Mouse (Mus musculus): ENCODE measurements around the gene Ctnna3.

Gene Ctnna3

DNA sequence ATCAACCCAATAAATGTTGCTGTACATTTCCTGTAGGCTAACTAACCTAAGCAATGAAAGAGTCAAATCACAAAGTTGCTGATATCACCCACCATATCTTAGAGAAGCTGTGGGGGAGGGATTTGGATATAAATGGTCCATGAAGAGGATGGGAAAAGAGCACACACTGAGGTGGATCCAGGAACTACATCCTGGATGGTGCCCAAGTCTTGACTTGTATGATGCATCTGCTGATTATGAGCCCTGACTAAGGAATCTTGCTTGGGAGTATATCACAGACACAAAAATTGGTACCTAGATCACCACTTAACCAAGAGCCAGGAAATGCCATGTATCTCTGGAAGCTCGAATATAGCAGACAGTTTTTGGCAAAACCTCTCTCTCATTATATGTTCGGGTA lies 1018.7 kb downstream of the Ctnna3 start:
- no peak for DNase-seq (ENCODE audit: low read depth, low spot score)

DNA sequence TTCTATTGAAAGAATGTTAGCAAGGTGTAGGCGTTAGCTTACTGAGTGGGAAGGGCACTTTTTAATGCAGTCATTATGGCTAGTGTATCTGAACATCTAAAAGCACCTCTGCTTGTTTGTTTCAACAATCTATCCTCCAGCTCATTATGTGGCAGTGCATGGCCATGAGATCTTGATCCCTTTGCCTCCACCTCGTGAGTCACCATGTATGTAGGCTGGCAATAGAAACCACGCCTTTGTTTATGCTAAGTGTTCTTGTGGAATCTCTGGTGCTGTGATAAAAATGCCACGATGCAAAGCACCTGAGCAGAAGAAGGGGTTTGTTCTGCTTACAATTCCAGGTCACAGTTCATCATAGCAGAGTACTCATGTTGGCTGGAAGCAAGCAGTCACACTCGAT lies 1053.4 kb downstream of the Ctnna3 start:
- DNase-seq (ENCODE audit: low read depth, low spot score), result no peak

DNA sequence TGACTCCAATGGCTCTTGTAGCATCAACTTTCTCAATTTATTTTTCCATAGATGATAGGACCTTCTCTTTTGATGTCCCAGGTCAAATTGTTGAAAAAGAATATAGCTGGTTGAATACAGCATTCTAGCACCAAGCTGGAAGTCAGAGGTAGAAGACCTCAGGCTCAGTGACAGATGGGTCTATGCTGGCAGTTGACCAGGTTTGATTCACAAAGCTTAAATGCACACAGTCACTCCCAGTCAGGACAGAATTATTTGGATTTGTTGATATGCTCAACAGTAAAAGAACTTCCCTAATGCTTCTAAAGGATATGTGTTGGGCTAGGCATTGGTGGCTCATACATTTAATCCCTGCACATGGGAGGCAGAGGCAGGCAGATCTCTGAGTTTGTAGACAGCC lies 1059.6 kb downstream of the Ctnna3 start:
- DNase-seq (ENCODE audit: low read depth, low spot score), result no peak

DNA sequence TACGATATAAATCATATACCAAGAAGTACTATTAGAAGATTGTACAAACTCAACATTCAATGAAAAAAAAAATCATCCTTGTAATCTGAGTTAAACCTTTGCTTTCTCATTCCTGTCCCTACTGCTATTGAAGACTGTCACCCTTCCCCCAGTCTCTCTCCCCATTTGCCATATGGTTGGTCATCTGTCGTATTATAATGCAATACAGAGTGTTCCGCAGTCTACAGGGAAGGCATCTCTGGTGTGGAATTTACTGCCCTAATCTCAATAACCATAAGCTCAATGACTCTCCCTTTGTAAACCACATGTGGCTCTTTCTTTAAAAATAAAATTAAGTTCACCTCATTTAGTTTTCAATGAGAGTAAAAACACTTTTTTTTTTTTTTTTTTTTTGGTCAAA lies 1113.7 kb downstream of the Ctnna3 start:
- DNase-seq (ENCODE audit: low read depth, low spot score), result no peak

DNA sequence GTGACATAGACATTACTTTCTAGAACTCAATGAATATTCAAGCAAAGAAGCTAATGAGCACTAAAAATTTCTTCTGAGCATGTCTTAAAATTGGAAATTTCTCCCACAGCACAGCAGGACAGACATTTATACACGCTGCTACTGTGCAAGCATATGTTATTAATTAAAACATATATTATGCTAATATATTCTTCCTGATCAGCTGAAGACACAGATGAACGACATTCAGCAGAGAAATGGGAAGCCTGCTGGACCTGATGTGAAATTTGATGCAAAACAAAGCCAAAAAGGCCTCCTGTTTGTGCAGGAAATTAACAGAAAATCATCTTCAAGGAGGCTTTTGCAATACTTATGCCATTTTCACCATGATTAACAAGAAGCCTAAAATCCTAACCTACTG lies 1114.5 kb downstream of the Ctnna3 start:
- no peak for DNase-seq (ENCODE audit: low read depth, low spot score)

DNA sequence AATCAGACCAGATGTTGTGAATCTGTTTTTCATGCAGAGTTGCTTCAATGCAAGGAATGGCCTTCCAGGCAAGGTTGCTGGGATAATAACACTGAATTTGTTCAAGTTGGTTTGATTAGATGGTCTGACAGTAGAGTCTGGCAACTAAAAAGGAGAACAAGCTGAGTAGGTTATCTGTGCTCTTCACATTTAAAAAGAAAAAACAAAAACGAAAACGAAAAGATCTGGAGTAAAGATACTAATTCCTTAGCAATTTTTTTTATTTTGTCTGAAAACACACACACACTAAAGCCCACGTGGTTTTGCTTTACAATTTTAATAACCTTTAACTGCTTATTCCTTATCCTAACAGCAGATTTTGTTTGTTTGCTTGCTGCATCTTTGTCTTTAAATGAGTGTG lies 1141.4 kb downstream of the Ctnna3 start:
- no peak for DNase-seq (ENCODE audit: low read depth, low spot score)

DNA sequence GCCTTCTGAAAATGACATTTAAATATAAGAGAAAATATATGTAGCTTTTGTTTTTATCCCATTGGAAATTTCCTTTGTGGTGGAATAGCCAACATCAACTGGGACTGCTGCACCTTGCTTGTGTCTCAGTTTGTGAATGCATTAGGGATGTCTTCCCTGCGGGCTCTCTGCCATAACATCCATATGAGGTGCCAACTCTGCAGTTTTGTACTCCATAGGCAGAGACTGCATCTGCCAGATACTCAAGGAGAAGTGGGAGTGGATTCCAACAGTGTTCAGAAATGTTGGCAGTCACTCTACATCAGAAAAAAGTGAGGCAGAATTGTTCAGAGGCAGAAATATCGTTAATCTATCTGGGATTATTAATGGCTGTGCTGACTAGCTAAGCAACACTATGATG lies 1158.2 kb downstream of the Ctnna3 start:
- DNase-seq (ENCODE audit: low read depth, low spot score), result no peak

DNA sequence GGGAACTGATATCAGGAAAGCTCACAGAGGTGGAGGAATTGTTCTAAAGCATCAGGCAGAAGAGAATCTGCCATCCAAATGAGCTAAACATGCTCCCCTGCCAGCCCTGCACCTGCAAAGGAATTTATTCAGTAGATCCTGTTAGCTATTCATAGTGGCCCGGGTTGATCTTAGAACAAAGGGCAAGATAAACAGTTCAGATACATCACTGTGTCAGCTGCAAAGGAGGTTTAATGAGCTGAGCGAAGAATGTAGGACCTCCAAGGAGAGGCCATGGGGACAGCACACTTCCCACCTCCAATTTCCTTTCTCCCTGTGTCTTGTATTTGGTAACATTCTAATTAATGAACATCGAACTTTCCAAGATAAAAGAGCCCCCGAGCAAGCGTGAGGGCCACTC lies 1206.9 kb downstream of the Ctnna3 start:
- no peak for DNase-seq (ENCODE audit: low read depth, low spot score)

DNA sequence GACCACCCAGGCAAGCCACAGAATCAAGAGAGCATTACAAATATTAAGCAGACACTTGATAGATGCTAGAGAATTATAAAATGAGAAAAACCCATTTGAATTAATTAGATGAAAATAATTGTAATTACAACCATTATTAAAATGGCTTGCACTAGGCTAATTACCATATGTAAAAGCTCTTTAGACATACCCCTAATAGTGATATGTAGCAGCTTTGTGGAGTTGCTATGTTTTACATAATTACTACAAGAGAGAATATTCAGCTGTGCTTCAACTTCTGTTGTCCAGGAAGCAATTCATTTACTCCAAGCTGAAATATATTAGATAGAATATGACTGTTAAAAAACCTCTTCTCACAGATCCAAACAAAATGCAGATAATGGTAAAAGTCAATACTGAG lies 1209.2 kb downstream of the Ctnna3 start:
- no peak for DNase-seq (ENCODE audit: low read depth, low spot score)

DNA sequence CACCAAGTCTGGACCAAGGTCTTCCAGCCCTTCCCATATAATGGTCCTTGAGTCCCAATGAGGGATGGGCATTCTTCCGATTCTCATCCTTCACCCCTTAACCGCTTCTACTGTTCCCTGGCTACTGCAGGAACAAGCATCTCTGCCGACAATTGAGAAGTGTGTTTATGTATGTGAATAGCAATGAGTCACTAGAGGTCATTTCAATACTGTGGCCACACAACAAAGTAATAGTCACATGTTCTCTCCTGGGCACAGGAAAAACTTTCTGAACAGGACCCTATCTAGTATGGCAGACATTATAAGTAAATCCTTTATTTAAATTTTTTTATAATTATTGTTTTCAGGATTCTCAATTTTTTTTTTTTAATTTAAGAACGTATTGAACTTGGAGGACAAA lies 1211.2 kb downstream of the Ctnna3 start:
- no peak for DNase-seq (ENCODE audit: low read depth, low spot score)

DNA sequence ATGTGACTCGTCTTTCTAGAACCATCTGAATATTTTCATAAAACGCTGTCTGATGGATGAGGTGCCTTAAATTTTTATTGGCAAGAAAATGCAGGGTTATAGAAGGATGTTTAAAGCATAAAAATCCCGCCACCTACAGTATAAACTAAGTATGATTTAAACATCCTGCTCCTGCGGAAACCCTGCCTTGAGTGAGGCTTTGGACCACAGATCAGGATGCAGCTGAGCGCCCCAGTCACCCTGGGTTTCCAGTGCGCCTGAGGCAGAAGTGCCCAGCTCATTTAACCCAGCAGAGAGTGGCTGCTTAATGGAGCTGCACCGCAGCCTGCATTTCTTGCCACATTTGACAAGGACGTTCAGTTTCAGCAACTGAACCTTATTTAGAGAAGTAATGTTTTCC lies 1211.7 kb downstream of the Ctnna3 start:
- DNase-seq (ENCODE audit: low read depth, low spot score), result no peak

DNA sequence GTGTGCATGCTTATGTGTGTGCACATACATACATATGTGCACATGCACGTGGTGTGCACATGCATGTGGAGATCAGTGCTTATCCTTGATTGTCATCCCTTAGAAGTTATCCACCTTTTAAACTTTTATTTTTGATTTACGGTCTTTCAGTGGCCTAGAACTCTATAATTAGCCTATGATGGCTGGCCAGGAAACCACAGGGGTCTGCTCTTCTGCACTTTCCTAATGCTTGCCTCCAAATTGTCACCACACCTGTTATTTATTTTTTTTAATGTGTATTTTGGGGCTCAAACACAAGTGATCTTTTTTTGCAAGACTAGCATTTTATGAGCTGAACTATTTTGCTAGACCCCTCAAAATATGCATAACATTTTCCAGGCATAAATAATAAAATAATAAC lies 1214.1 kb downstream of the Ctnna3 start:
- DNase-seq (ENCODE audit: low read depth, low spot score), result no peak

DNA sequence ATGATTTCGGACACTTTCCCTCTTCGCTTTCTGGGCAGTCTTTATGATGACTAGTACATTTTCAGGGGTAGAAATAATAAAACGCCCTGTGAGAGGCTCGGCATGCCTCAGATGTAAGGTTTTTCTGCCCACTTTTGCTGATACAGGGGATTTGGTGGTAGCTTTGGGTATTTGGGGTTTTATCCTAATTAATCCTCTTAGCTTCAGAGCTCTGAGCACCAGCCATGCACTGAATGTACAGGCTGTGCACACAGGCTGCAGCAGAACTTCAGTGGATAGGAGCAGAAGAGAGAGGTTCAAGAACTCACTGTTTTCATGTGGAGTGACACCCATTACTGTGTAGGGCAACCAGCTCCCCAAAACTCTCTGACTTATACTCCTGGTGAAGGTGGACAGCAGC lies 1231.3 kb downstream of the Ctnna3 start:
- DNase-seq (ENCODE audit: low read depth, low spot score), result no peak

DNA sequence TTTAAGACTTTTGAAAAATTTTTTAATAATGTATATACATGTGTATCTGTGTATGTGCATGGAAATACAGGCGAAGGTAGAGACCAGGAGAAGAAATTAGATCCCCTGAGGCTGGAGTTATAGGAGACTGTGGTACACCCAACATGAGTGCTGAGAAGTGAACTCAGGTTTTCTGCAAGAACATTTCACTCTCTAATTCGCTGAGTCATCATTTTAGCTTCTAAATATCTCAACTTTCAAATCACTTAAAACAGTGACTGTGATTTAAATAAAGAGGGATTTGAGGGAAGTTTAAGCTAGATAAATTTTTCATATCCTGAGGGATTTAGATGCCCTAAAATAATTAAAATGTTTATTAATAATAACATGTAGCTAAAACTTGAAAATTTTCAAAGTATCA lies 1241.6 kb downstream of the Ctnna3 start:
- no peak for DNase-seq (ENCODE audit: low read depth, low spot score)

DNA sequence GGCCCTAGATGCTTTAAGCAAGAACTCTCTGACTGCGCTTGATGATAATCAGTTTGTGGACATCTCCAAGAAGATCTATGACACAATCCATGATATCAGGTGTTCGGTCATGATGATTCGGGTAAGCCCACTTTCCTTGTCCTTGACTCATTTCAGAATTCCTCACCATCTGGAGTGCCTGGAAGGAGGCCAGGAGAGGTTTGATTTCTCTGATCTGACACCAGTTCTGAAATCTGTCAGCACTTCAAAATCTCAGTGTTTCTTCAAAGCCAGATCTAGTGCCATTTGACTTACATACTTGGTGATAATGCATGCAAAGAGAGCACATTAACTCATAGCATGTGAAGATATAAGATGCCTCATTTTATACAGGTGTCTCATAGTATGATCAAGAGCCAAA lies 1245.9 kb downstream of the Ctnna3 start:
- no peak for DNase-seq (ENCODE audit: low read depth, low spot score)

DNA sequence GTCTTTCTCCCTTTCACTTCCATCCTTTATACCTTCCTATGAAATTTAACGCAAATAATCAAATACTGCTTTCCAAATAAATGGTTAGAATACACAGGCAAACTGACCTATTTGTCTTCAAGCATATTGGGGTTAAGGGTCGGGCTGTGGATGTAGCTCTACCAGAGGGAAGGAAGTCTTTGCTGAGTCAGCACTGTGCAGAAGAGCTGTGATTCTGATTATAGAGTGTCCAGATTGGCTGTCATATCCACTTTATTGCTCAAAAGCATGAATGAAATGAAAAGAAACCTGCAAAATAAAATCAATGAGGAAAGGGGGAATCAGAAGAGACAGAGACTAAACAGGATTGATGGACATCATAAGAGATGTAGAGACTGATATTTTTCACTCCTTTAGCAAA lies 1280.1 kb downstream of the Ctnna3 start:
- no peak for DNase-seq (ENCODE audit: low read depth, low spot score)

DNA sequence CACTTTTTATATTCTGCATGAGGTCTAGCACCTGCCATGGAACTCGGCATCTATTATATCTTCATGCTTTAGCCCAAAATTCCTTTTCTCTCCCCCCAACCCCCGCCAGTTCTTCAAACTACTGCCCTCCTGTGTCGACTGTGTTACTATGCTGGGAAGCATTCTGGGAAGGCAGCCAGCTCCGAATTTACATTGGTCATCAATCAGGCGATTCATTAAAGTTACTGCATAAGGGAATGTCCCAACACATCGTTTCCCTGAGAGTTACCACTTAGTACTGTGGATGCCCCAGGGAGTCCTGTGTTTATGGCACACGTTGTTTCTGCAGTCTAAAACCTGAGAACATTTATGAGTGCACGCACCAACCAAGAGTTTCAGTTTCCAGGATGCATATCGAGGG lies 1288.1 kb downstream of the Ctnna3 start:
- no peak for DNase-seq (ENCODE audit: low read depth, low spot score)

DNA sequence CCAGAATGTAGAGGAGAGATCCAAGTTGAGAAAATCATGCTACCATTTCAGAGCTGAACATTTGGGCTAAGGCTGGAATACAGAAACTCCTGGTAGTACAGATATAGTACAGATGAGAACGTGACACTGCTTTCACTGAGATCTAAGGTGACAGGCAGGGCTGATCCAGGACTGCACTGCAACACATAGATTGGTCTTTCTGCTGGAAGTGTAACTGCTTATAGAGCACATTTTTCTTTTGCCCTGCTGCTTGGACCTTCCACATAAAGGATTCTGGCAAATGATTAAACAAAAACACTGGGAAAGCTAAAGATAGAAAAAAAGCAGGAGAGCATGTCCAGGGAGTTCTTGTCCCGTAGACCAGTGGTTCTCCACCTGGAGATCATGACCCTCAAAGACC lies 1305.8 kb downstream of the Ctnna3 start:
- no peak for DNase-seq (ENCODE audit: low read depth, low spot score)

DNA sequence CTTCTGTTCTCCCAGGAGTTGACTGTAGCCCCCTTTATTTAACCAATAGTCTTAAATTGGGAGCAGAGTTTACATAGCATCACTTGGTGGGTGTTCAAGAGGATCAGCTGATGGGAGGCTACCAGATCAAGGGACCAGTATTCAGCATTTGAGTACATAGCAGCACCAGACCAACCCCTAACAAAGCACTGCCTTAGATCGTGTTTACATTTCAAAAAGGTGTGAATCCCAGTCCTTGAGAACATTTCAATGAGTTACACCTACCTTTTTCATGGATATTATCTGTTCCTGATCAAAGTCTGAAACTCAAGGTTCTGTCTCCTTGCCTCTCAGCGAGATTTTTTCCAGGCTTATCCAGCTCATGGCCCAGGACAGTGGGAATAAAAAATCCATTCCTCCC lies 1306.7 kb downstream of the Ctnna3 start:
- peak; percentile 95 for DNase-seq (ENCODE audit: low read depth, low spot score)

DNA sequence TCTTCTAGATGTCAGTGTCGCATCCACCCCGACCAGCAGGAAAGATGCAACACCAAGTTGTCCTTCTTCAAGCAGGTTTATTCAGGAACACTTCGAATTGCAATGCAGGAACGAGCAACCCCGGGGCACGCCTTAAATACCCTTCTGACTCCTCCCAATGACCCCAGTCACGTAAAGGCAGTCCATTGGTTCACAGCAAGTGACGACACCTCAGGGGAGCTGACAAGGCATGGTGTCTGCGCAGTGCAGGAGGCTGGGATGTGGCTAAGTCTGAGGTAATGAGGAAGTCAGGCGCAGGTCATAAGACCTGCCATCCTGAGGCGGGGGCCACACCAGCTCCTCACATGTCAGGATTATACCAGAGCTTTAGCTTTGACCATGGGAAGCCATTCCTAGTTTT lies 1311.8 kb downstream of the Ctnna3 start:
- DNase-seq (ENCODE audit: low read depth, low spot score), result peak; percentile 87

DNA sequence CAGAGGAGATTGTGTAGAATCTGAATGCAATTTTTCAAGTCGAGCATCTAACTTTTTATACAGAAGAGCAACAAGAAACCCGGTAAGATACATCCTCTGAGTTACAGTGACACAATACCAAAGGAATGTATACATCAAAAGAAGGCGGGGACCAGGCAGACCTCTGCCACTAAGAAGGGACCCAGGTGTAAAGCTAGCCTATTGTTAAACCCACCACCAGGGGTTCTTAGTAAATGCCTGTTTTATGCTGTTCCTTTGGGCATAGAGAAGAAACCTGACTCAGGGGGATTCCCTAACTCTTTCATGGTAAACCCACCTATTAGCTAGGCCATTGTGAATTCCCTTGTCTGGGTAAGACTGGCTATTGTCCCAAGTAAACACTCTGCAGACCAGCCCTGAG lies 1314.2 kb downstream of the Ctnna3 start:
- DNase-seq (ENCODE audit: low read depth, low spot score), result peak; percentile 97

DNA sequence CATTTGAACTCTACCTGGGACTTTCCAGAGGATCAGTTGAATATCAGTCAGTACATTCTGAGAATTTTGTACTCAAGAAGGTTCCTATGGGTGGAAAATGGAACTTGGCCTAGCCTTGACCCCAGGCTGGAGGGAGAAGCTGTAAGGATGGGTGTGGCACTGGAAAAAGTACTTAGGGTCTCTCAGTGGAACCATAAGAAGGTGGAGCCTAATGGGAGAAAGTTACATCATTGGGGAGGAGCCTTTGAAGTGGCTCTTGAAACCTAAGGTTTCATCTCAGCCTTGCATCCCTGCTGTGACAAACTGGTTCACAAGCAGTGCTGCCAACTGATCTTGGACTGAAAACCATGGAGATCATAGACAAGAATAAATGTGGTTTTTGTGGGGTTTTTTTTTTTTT lies 1318.8 kb downstream of the Ctnna3 start:
- peak; percentile 72 for DNase-seq (ENCODE audit: low read depth, low spot score)

DNA sequence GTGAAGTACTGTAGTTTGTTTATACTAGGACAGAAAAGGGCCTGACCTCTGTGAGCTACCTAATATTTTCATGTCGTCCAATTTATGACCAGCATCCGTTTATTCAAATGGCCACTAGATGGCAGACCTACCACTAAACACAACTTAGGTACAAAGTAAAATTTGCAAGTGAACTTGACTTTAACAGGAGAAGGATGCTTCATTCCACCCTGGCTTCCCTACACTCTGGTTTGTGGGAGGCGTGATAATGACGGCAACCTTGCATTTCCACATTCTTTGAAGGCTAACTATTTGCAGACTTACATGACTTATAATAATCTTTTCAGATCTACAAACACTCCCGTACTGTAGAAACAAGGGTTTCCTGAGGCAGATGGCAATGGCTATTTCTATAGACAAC lies 1320.9 kb downstream of the Ctnna3 start:
- peak; percentile 67 for DNase-seq (ENCODE audit: low read depth, low spot score)

DNA sequence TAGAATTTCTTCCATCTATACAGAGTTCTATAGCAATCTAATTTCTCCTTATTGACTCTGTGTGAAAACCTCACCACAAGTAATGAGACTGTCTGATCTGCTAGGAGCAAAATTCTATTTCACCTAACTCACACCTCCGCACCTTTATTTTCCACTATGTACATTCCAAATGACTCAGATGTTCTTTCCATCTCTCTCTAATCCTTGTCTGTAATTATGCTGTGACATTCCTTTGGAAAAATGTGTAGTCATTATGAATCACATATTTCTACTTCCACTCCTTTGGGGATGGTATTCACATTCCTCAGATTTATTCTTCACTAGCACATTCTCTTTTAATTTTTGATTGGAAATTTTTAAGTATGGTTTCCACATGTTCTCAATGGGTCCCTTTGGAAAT lies 1406.4 kb downstream of the Ctnna3 start:
- DNase-seq (ENCODE audit: low read depth, low spot score), result no peak

DNA sequence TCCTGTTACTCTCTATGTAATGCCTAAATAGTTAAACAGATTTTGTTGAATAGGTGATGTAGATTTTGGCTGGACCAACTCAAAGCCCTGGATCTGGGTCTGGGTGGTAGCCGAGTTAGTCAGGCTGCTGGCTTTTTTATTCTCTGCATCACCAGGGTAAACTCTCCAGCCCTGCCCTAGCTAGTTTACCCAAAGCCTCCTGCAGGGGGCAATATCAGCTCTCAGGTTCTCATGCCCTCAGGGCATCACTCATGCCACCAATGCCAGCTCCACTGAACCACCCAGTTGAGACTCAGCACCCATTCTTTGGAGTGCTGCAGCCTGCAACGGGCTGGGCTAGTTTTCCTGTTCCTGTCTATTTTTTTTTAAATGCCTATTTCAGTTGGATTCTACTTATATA lies 1431.5 kb downstream of the Ctnna3 start:
- peak; percentile 37 for DNase-seq (ENCODE audit: low read depth, low spot score)

Data from ES-CJ7 (cell line).